9 mouse cellular contexts compared by ENCODE assay signal in the genomic region with DNA sequence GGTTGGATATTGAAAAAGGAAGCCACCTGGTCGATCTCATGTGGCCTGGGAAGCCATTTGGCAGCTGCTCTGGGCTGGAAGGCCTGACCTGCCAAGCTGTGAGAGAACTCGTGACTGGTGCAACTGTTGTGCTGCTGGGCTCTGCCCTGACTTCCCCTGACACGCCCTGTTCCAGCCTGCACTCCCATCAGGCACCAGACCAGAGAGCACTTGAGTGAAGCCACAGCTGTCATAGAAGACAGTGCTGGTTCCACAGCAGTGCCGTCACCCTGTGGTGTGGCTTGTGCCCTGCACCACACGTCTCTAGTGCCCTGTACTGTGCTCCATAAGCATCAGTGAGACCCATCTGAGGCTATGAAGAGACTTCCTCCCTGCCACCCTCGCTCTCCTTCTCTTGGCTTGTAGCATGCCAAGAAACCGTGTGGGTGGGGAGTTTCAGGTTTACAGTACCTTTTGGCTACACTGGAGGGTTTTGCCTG.
DNase-seq lines count a peak whose midpoint lies in the region; ATAC-seq lines count a peak whose summit lies in the region.
"Had no signal": no experiment of that assay in that cellular context is flagged by ENCODE, and none has a peak within 500 bp of the region (broad histone marks: within the 10 kb centered on the region; RNA-seq: fewer than 3 reads in every experiment).

No protein-coding gene starts in this region.

- H3K36me3 ChIP-seq in heart, embryonic 12.5 days: no peaks in the 10 kb centered on the region
- H3K36me3 ChIP-seq in embryonic facial prominence, embryonic 14.5 days (ENCODE audit: control insufficient read depth, insufficient read depth, low read length): no peaks in the 10 kb centered on the region
- H3K36me3 ChIP-seq in intestine, embryonic 16.5 days (ENCODE audit: control insufficient read depth, insufficient read depth, low read length): no peaks in the 10 kb centered on the region
- H3K36me3 ChIP-seq in midbrain, embryonic 13.5 days: no peaks in the 10 kb centered on the region
- H3K36me3 ChIP-seq: heart, embryonic 15.5 days had no signal

- ATAC-seq in heart, embryonic 12.5 days (ENCODE audit: insufficient number of reproducible peaks, low FRiP score): no peak
- ATAC-seq in embryonic facial prominence, embryonic 14.5 days (ENCODE audit: low read depth): peak; percentile 78
- peak; percentile 70 for ATAC-seq in intestine, embryonic 16.5 days
- ATAC-seq in midbrain, embryonic 13.5 days: no peak

- WGBS in heart, embryonic 12.5 days: 72% methylated on average over 7 of the region's 7 CpGs
- WGBS in embryonic facial prominence, embryonic 14.5 days: 67% methylated on average over 7 of the region's 7 CpGs
- WGBS in intestine, embryonic 16.5 days: 63% methylated on average over 7 of the region's 7 CpGs
- 77% methylated on average over 7 of the region's 7 CpGs for WGBS in midbrain, embryonic 13.5 days

- H3K9me3 ChIP-seq in heart, embryonic 12.5 days (replicated peaks): no peaks in the 10 kb centered on the region
- no peaks in the 10 kb centered on the region for H3K9me3 ChIP-seq in embryonic facial prominence, embryonic 14.5 days (ENCODE audit: control insufficient read depth, low read length)
- no peaks in the 10 kb centered on the region for H3K9me3 ChIP-seq in intestine, embryonic 16.5 days (ENCODE audit: control insufficient read depth, low read length)
- H3K9me3 ChIP-seq in midbrain, embryonic 13.5 days: no peaks in the 10 kb centered on the region
- H3K9me3 ChIP-seq: heart, embryonic 15.5 days had no signal

- peak; percentile 99 for DNase-seq in heart, adult 11 months
- DNase-seq in CD4-positive, CD25-positive, alpha-beta regulatory T cell, adult 2 months (ENCODE audit: low read depth, low spot score): peak; percentile 66
- DNase-seq in embryonic facial prominence, embryonic 14.5 days (ENCODE audit: low spot score): peak; percentile 79
- peak; percentile 54 to 74 for DNase-seq in lung, postnatal 4 days
- DNase-seq in urinary bladder, postnatal 25 days (ENCODE audit: low spot score): no peak

- H3K4me3 ChIP-seq in heart, embryonic 12.5 days: no peak overlapping the region
- no peak overlapping the region for H3K4me3 ChIP-seq in embryonic facial prominence, embryonic 14.5 days (ENCODE audit: low read depth, low read length)
- no peak overlapping the region for H3K4me3 ChIP-seq in intestine, embryonic 16.5 days (ENCODE audit: low read length)
- no peak overlapping the region for H3K4me3 ChIP-seq in midbrain, embryonic 13.5 days (replicated peaks)
- H3K4me3 ChIP-seq: heart, embryonic 15.5 days had no signal

- H3K4me1 ChIP-seq in heart, embryonic 12.5 days (replicated peaks): peaks cover 14% of the 10 kb centered on the region
- H3K4me1 ChIP-seq in embryonic facial prominence, embryonic 14.5 days (ENCODE audit: control insufficient read depth, insufficient read depth, low read length): no peaks in the 10 kb centered on the region
- H3K4me1 ChIP-seq in intestine, embryonic 16.5 days (ENCODE audit: control insufficient read depth, insufficient read depth, low read length): peaks cover 19% of the 10 kb centered on the region
- 0 out of 2 replicates have a peak, but pooled peaks cover 2% of the 10 kb centered on the region for H3K4me1 ChIP-seq in midbrain, embryonic 13.5 days (replicated peaks)

- H3K27me3 ChIP-seq in heart, embryonic 12.5 days (replicated peaks): no peaks in the 10 kb centered on the region
- no peaks in the 10 kb centered on the region for H3K27me3 ChIP-seq in embryonic facial prominence, embryonic 14.5 days (replicated peaks; ENCODE audit: control insufficient read depth, insufficient read depth, low read length)
- no peaks in the 10 kb centered on the region for H3K27me3 ChIP-seq in intestine, embryonic 16.5 days (replicated peaks; ENCODE audit: control insufficient read depth, insufficient read depth, low read length)
- H3K27me3 ChIP-seq in midbrain, embryonic 13.5 days: no peaks in the 10 kb centered on the region
- H3K27me3 ChIP-seq: heart, embryonic 15.5 days had no signal

- H3K9ac ChIP-seq in heart, embryonic 12.5 days: no peak overlapping the region
- no peak overlapping the region for H3K9ac ChIP-seq in embryonic facial prominence, embryonic 14.5 days (ENCODE audit: low read depth, low read length)
- H3K9ac ChIP-seq in intestine, embryonic 16.5 days (ENCODE audit: low read depth, low read length): no peak overlapping the region
- no peak overlapping the region for H3K9ac ChIP-seq in midbrain, embryonic 13.5 days (replicated peaks)
- H3K9ac ChIP-seq: heart, embryonic 15.5 days had no signal

- H3K4me2 ChIP-seq in heart, embryonic 12.5 days: no peak overlapping the region
- no peak overlapping the region for H3K4me2 ChIP-seq in embryonic facial prominence, embryonic 14.5 days (ENCODE audit: low read depth, low read length)
- no peak overlapping the region for H3K4me2 ChIP-seq in intestine, embryonic 16.5 days (ENCODE audit: low read depth, low read length)
- H3K4me2 ChIP-seq in midbrain, embryonic 13.5 days (replicated peaks): no peak overlapping the region
- H3K4me2 ChIP-seq: heart, embryonic 15.5 days had no signal

- H3K27ac ChIP-seq in heart, embryonic 12.5 days (ENCODE audit: poor library complexity, severe bottlenecking): no peak overlapping the region
- no peak overlapping the region; the same call in 1 of the 2 replicates for H3K27ac ChIP-seq in embryonic facial prominence, embryonic 14.5 days (replicated peaks; ENCODE audit: low read depth, low read length)
- H3K27ac ChIP-seq in intestine, embryonic 16.5 days (ENCODE audit: low read length): peak overlapping the region; percentile 43
- H3K27ac ChIP-seq in midbrain, embryonic 13.5 days: no peak overlapping the region
- H3K27ac ChIP-seq: heart, embryonic 15.5 days had no signal

Comparison
In these comparisons a context has a peak if more than half of its experiments do, and no peak if none do; other contexts are left out.
1. ATAC-seq: peak in embryonic facial prominence, embryonic 14.5 days (single experiment) and intestine, embryonic 16.5 days (single experiment); none in heart, embryonic 12.5 days (single experiment) and midbrain, embryonic 13.5 days (single experiment).